Mouse (Mus musculus) embryo, embryonic 11 days (tissue): ENCODE measurements at regions not wholly inside any gene's neighbourhood (a gene's known extent, or its start where the extent isn't known, plus 50 kb on each side); places are given as distances from the start of the nearest gene placed in this dataset.

Source experiments
- DNase-seq: peaks from one replicate; pipeline ENCODE4 v3.0.0-alpha.2; 2015

DNA sequence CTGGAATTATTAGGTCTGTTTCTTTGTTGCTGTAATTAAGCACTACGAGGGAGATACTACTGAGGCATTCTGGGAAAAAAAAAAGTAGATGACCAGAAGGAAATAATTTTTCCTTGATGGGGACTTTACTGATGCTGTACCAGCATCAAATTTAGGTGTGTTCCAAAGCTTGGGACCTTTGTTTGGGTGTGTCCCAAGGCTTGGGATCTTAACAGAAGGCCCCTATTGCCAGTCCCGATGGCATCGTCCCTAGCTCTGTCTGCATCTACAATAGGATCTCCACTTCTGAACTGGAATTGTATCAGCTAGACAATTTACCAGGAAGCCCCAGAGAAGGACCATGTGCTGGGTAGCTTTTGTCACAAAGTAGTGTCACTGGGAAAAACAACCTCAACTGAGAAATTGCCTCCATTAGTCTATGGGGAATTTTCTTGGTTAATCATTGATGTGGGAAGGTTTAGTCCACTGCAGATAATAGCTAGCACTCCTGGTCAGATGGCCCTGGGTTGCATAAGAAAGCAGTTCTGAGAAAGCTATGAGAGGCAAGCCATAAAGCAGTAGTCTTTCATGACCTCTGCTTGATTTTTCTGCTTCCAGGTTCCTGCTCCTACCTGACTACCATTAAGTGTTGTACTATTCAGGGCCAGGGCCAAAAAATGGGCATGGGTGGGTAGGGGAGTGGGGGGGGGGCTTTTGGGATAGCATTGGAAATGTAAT, 392.7 kb downstream of the Igsf11 start:
- no peak for DNase-seq

DNA sequence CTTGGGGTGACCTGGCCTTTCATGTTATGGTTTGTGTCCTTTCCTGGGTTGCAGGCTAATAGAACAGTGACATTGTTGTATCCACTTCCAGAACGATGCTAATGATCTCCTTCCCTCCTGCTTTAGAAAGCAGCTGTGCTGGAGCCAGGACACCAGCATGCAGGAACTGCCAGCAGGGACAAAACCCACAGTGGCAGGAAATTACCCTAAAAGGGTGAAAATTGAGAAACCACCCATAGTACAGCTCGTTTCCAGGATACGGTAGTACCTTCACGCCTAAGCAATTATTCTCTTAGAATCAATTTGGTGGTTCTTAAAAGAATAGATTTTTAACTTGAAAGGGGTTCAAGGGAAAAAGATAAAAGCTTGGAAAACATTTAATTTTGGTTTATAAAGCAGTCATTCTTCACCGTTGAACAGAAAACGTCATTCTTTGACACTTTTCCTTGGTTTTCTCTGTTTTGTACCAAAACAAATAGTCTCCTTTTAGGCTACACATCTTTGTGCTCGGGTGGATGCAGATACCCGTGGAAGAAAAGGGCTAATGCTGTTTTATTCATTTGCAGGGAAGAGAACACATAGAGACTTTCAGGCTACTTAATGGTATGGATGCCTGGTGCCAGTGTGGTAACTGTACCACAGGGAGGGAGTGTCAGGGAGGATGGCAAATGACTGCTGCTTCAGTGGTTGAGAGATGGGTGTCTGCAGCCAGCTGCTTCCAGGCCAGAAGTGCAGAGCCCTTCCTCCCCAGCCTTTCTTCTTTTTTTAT, 394.5 kb downstream of the Igsf11 start:
- DNase-seq: no peak

DNA sequence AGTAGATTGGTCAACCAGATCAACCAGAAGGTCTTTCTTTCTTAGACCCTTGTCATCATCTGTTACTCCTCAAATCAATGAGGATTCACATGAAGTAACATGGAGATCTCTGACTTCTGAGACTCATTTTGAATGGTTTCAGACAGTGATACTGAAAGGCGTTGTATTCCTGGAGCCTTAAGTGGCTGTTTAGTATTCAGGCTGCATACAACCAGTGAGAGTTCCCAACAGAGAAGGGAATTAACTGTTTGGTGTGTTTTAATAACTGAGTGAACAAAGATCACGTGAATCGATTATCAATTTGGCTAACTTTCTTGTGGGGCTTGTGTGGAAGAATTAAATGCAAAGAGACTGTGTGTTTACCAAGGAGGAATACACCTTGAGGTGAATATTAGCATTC, 406.4 kb downstream of the Igsf11 start:
- DNase-seq: no peak

DNA sequence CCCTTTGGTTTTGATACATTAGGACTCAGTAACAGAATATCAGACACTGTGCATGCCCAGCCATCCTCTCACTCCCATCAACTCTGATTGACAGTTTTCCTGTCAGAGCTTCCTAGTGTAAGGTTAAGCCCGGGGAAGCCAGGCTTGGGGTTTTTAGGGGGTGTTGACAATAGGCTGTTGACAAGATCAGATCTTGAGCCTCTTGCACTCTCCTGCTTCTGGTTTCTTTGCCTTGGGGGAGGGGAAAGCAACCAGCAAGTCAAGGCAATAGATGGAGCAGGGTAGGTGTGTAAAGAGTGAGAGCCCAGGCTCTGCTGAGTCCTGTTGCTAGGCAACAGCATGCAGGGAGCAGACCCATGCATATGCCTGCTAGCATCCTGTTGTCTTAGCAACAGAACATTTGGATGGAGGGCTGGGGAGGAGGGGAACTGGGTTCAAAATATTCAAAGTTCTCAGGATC, 410.5 kb downstream of the Igsf11 start:
- peak; percentile 68 for DNase-seq

DNA sequence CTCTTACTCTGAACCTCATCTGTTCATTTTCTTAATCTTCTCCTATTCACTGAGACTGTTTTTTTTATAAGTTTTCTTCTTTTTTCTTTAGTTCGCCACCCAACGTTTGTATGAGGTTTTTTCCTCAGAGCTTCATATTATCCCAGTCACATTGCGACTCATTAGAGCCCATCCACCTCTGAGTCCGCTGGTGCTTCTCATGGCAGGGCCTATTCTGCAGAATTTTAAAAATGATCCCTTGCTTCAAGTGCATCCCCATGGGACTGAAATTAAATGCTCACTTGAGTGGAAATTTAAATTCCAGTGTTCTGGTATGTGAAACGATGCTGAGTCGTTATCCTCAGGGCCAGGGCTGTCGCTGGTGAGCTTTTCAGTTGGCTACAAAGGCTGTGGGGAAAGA, 410.9 kb downstream of the Igsf11 start:
- no peak for DNase-seq

DNA sequence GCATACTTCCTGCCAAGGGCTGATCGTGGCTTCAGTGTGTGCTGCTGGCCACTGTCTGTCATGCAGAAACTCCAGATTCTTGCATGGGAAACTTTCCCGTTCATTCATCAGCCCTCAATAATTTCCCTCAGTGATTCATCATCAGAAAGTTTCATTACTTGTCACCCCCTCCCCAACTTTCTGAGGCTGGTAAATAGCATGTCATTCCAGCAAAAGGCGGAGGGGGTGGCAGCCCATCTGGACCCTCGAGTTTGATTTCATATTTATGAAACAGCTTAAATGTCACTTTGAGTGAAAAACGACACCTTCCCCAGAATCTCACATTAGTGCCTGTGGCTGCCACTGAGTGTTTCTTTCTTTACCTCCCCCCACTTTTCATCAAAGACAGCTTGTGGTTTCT, 415.5 kb downstream of the Igsf11 start:
- no peak for DNase-seq

DNA sequence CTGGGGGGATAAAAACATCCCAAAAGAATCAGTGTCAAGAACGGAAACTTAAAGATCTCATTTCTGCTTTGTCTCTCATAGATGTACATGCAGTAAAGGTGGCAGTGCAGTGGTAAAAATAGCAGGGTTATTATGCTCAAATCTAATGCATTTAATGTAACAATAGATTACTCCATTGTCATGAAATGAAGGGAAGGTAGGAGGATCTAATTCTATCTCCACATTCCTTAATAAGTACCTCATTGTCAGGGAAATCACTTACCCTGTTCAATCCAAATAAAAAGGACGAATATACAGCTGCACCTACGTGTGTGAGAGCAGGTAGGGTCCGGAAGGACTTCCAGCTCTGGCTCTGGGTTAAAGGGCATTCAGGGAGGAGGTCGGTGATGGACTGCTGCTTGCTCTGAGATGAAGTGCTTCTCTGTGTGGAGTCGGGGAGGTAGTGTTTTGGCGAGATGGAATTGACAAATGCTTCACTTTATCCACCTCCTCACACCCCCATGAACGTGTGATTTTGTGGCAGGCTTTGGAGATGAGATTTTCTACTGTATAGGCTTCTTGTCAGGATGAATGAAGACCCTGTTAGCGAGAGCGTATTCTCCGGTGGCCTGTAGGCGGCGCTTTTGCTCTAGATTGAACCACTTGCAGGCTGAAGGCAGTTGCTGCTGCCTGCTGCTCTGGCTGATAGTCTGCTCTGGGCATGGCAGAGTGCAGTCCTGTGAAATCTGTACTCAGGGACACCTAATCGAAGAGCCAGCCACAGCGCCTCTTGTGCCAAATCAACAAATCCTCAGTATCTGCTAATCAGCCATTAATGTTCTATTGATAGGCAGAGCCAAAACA, 424.5 kb downstream of the Igsf11 start:
- DNase-seq: peak; percentile 82

DNA sequence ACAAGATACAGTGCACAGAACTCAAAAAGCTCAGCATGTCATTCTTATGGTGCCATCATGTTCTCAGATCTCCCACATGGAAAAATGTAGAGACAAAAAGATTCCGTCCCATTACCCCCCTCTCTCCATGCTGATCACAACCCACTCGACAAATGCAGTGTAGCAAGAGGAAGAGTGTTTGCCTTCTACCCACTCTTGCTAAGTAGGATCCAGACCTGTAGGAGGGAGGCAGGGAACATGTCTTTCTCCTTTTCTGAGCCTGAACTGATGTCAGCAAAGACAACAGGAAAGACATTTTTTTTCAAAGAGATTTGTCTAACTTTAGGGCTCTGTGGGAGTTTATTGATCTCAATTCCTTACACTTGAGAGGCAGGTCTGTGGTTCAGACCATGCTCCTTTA, 433.2 kb downstream of the Igsf11 start:
- DNase-seq: no peak

DNA sequence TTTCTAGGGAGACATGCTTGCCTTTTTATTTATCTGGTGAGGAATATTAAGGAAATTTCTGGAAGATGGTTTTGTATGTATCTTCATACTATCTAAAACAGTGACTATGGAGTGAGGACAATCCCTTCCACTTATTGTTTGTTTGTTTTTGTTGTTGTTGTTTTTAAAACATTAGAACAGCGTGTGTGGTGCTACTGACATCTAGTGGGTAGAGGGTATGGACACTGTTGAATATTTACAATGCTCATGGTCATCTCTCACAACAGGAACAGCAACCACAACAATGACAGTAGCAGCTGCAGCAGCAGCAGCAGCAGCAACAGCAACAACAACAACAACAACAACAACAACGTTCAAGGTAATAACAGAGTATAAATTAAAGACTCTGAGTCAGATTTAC, 471.2 kb downstream of the Igsf11 start:
- no peak for DNase-seq

DNA sequence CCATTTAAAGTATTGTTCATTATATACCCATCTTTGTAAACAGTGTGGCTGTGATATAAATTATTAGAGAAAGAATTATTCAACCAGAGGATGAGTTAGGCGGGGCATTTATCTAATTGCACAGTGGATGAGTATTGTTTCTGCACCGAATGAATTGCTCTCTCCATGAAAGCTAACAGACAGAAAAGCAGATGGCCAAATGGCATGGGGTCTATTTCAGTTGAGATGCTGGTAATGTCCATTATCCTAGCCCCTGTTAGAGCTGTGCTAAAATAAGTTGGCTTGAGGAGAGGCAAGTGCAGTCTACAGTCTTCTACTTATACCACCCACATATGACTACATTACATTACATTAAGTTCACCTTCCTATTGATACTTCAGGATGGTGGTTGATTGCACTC, 475.8 kb downstream of the Igsf11 start:
- DNase-seq: no peak

DNA sequence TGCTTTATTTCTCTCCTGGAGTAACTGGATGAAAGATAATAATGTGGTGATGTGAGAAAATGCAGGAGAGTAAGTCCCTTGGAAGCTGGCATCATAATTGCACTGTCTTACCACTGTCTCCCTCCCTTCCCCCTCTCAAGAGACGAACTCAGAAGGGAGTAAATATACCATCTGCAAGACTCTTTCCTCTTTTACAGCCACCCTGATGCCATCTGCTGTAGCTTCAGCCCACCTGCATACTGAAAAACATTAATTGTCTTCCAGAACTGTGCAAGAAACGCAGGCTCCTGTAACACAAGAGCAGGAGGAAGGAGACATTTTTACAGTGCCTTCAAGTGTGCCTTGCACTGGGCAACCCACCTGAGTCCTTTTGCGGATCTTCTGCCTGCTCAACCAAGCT, 482.1 kb downstream of the Igsf11 start:
- DNase-seq: no peak

DNA sequence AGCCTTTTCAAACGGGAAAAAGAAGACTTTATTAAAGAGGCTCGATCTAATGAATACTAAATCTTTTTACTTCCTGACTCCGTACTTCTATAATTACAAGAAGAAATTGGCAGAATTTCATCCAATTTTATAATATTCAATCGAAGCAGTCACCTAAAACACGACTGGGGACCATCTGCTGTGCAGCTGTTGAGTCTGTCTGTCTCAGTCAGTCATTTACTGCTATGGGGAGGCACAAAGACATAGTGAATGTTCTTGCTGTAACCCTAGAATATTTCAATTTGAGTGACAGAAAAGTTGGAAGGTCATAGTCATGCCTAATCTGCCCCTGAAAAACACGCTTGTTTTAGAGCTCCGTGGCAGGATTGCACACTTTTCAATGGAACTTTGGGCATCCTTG, 487.5 kb downstream of the Igsf11 start:
- DNase-seq: peak; percentile 7

DNA sequence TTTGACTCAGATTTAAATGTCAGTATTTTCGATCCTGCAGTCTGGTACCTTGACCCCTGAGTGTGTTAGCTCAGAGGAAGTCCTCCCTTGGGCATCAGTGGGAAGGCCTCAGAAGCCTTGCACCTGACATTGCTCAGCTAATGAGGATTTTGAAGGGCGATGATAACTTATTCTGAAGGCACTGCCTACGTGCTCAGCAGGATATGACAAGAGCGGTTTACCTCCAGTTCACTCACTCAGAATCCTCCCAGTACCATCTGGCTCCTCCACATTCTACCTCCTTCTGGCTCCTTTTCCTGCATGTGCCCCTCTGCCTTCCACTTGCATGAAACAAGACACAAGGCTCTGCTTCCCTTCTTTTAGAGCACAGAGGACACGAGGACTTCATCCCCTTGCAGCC, 497.5 kb downstream of the Igsf11 start:
- DNase-seq: peak; percentile 11

DNA sequence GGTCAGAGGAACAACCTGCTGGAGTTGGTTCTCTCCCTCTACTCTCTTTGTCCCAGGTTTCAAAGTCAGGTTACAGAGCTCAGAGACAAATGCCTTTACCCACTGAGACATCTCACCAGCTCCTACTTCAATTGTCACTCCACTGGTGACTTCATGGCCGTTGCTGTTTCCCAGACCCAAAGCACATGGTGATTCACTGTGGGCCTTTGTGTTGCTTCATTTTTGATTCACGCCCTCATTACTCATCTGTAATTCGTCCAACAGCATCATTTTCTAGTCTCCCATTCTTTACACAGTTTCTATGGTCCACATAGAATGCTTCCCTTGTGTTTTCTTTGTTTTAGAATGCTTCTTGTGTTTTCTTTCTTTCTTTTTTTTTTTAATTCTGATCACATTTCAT, 498.2 kb downstream of the Igsf11 start:
- DNase-seq: no peak

DNA sequence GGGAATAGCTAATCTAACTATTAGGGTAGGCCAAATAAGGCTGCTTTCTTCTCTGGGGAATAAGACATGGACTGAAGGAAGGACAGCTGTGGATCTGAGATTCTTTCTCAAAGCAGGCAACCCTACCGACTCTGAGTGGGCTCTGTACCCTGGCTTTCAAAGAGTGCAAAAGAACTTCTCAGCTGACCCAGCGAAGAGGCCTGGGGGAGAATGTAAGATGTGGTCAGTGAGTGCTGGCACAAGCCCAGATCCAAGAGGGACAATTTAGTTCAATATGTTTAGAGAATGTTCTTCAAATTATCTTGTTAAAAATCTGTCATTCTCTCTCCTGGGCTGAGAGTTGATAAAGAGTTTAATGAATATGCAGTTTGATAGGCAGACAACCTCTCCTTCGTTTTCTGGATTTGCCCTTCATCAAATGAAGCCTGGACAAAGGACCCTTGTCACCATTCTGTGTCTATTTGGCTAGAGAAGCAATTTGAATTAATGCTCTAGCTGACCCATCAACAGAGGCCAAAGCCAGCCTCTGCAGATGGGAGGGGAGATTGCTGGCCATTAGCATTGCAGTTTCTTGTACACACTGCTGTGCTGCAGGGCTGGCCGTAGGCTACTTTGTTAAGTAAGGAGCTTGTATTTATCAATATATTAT, 509.8 kb downstream of the Igsf11 start:
- no peak for DNase-seq

DNA sequence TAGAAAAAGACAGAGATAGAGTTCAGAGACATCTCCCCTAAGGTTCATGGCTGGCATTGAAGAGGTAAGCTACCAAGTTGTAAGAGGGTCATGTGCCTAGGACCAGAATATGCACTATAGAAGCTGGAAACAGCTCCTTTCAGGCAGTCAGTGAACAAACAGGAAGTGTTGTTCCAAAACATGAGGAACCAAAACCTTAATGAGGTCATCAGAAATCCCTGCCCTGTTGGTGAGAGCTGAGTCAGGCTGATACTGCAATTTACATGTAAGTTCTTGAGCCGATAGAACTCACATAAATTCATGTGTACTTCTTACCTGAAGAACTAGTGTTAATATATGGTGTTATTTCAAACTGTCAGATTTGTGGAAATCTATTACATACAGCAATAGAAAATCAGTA, 539.1 kb downstream of the Igsf11 start:
- no peak for DNase-seq

DNA sequence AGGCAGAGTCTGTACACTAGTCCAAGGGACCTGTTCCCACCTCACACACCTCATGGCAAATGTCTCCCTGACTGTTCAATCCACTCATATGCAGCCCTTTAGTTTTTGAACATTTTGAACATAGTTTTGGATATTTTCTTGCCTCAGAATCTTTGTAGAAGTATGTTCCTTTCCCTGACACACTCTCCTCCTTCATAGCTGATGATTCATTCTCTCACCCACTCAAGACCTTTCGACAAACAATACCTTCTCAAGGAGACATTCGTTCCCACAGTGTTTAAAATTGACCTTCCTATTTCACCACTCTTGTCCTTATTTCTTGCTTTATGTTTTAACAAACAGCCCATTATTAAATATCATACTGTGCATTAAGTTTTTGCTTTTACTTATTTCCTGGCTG, 538.4 kb upstream of the Lsamp start:
- no peak for DNase-seq

DNA sequence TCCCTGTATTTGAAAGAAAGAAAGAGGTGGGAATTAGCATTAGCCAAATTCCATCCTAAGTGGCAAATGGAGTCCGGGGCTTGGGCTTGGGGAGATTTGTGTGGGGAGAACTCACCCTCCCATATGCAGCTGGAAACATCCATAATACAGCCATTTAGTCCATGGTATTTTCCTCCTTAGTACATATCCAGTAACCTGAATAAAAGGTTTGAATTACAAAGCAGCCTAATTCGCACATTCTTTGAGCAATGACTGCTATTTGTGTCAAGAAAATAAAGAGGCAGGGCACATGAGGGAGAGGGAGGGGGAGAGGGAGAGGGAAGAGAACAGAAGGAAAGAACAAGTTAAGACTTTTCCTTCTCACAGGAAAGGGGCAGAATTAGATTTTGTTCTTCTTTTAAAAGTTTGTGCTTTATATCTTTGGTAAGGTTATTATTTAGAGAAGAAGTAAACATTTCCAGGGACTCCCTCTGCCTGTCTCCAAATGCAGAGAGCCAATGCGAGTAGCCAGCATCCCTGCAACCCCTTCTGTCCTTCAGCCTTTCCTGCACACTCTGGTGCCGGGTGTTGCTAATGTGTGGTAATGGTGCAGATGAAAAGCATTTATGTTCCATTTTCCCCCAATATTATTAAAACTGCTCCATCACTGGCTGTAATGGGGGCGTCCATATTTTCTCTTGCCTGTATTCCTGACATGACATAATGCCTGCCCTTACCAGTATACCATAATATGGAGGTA, 530.6 kb upstream of the Lsamp start:
- no peak for DNase-seq
